Mouse (Mus musculus) cerebellum, adult 9-10 months (tissue): Measurements from ENCODE around the gene Samd15.
"Not testable (repeated sequence)": the region's sequence is repeated elsewhere in the genome, so short reads cannot be mapped to it uniquely, and the experiment has no call there.

Experiments
- DNase-seq: peaks from one replicate; pipeline ENCODE4 v3.0.0; 2022

Samd15 gene

GRCm38 (mm10) chr12:87199206-87199972 is at the start of gene Samd15:
TSS of gene Samd15 (plus strand) at chr12:87199723.
- peak; percentile 54 for DNase-seq

GRCm38 (mm10) chr12:87154448-87154847 is 45.1 kb upstream of the Samd15 start:
- not testable (repeated sequence) for DNase-seq

DNA sequence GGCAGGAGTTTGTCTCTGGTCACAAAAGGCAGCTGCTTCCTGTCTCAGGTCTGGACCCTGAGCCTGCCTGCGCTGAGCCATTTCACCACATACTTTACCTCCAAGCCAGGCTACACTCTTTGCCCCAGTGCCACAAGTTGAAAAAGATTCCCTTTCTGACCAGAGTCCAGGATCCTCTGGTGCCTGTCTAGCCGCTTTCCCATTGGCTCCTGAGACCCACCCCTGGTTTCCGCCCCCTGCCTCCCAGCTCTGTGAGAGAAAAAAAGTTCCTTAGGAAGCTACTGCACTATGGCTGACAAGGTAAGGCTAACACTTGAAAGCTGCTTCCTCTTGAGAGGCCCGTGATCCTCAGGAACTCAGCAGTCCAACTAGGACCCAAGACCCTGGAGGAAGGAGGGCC is 42.2 kb upstream of the Samd15 start:
- no peak for DNase-seq

- no peak for DNase-seq
Observed at GRCm38 (mm10) chr12:87158099-87158498, 41.4 kb upstream of the Samd15 start.

GRCm38 (mm10) chr12:87160310-87160709 is 39.2 kb upstream of the Samd15 start:
- no peak for DNase-seq

DNA sequence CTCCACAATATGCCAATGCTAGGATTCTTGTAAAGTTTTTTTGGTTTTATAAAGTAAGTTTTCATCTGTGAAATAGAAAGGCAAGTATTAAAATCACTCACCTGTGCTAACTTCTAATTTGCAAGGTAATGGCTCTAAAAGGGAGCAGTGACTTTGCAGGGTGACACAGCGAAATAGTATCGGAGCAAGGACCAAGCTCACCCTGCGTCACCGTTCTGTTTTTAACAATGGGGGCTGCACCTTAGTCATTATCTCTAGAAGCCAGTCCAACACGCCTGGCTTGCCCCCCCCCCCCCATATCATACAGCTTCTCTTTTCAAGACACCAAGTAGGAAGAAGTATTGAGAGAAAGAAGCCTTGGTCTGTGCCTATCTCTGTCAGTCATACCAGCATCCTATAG is 38.7 kb upstream of the Samd15 start:
- no peak for DNase-seq

DNA sequence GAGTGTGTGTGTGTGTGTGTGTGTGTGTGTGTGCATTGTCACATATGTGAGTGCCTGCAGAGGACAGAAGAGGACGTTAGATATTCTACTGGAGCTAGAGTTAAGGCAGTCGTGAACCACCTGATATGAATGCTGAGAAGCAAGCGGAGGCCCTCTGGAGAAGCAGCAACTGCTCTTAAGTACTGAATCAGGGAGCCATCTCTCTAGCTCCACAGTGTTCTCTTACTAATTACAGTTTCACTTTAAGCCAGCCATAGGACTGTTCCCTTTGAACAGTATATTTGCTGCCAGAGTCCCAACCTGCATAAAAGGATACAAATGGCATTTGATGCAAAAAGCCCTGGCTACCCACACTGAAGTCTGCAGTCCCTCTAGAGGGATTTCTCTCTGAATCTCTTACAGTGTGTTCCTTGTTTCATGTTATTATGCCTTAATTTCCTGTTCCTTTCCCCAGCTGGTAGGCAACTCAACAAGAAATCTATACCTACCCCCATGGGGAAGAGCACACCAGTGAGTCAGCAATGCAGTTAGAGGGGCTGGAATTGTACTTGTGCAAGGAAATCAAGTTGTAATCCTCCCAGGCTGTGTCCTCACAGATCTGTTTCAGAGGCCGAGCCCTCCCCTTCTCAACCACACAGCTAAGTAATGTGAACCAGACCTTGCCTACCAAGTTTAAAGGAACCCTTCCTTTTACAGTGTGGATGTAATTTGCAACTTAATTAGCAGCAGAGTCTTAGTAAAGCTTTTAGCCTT is 24.2 kb upstream of the Samd15 start:
- DNase-seq, result no peak

GRCm38 (mm10) chr12:87177631-87178030 is 21.9 kb upstream of the Samd15 start:
- DNase-seq, result no peak

- DNase-seq, result no peak
Observed at GRCm38 (mm10) chr12:87193008-87193407, 6.5 kb upstream of the Samd15 start.

DNA sequence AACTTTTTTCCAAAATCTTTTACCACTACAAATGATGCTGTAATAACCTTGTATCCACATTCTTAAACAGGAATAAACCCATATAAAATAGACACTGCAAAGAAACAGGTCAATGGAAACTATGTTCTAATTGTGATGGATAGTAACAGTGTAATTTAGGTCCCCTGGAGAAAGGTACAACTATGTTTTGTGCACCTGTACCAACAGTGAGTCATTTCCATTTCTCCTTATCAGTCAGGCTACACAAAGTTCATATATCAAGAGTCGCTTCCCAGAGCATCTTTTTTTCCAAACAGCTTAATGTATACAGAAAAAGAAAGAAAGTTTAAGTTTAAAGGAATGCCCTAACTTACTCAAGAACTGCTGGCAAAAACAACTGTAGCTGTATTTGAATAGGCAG is 4.5 kb upstream of the Samd15 start:
- no peak for DNase-seq

DNA sequence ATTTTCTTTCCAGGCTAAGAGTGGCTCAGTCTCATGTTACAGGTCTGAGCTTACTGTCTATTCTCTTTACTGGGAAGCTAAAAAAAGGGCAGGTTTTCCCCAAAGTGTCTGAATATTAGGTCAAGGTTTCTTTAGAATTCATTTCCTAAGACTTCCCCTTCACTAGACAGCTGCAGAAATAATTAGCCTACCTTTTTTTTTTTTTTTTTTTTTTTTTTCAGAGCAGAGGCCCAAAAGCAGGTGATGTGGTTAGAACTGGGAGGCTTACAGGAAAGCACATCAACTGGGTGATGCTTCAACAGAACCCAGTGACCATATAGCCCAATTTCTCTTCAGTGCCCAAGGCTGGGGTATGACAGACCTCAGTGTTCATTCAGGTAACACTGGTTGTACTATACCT is 3.2 kb upstream of the Samd15 start:
- no peak for DNase-seq

- DNase-seq, result no peak
Observed at GRCm38 (mm10) chr12:87198792-87199191, 731 bp upstream of the Samd15 start.

DNA sequence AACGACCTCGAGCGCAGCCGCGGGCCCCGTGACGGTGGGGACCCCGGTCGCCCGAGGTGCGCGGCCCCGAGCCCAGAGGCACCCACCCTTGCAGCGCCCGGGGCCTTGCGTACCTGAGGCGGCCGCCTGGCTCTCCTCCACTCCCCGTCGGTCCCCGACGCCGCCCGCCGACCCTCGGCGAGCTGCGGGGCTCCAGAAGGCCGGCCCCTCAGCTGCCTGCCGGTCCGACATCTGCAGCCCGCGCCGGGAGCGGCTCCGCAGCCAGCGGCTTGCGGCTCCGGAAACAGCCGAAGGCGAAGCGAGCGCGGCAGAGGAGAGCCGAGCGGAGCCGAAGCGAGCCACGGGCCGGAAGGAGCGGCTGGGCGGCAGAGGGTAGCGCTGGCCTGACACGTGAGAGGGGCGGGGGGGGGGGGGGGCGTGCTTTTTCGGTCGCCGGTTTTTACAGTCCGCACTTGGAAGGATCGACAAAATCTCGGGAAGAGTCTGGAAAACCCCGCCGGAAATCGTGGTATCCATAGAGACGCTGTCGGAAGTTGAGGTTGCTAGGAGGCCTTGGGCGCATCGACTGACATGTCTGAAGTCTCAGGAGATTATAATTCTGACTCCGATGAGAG is 557 bp downstream of the Samd15 start, which contains the start of gene Tmed8:
Tmed8 (minus strand) TSS at position 482 of the 614 bp plus-strand sequence.
- peak; percentile 75 for DNase-seq

GRCm38 (mm10) chr12:87201694-87202093 is 2.2 kb downstream of the Samd15 start:
- no peak for DNase-seq

- DNase-seq, result not testable (repeated sequence)
Observed at GRCm38 (mm10) chr12:87205789-87206188, 6.3 kb downstream of the Samd15 start.

GRCm38 (mm10) chr12:87212844-87213606 is 13.5 kb downstream of the Samd15 start:
- DNase-seq, result no peak

DNA sequence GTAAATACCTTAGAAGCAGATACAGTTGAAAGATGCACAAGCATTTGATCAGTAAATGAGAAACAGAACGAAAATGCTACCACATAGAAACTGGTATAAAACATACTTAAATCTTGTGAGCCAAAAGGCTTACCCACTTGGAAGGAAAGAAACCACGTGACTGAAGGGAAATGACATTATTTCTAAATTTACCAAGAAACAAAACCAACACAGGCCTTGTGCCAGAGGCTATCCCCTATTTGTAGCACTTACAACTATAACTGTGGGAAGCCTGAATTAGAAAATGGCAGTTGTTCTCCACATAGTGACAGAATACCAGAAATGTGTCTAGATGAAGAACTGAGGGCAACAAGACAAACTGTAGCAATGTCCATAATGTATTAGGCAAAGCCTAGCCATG is 16.5 kb downstream of the Samd15 start:
- no peak for DNase-seq

GRCm38 (mm10) chr12:87217596-87217995 is 18.1 kb downstream of the Samd15 start:
- no peak for DNase-seq

- DNase-seq, result no peak
Observed at GRCm38 (mm10) chr12:87219362-87219761, 19.8 kb downstream of the Samd15 start.

DNA sequence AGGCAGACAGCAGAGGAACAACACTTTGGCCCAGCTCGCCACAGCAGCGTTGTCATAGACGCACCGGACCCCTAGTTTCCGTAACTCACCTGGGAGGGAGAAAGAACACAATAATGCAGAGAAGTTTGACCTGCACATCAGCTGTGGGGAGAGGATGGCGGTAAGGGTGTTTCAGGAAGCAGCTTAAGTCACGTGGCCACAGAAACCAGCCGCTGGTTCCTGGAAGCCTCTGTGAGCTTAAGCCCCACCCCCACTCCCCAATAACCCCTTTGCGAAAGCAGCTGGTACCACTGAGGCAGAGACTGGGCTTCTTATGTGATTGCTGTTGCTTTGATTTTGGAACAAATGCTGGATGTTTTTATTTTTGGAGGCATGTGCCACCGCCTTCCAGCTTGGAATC is 25.4 kb downstream of the Samd15 start:
- no peak for DNase-seq

- DNase-seq, result no peak
Observed at GRCm38 (mm10) chr12:87226801-87227200, 27.3 kb downstream of the Samd15 start.

GRCm38 (mm10) chr12:87229633-87230032 is 30.1 kb downstream of the Samd15 start:
- no peak for DNase-seq

- DNase-seq, result no peak
Observed at GRCm38 (mm10) chr12:87230379-87230895, 30.9 kb downstream of the Samd15 start.
